Mouse (Mus musculus): ENCODE data around the gene Eps8l3. TPM values are rescaled to one million over a fixed set of nuclear protein-coding genes. Genes with fewer than 3 reads are reported as not detected.

Gene Eps8l3
- polyA plus RNA-seq, 1 experiment from 2014 or later = not detected

DNA sequence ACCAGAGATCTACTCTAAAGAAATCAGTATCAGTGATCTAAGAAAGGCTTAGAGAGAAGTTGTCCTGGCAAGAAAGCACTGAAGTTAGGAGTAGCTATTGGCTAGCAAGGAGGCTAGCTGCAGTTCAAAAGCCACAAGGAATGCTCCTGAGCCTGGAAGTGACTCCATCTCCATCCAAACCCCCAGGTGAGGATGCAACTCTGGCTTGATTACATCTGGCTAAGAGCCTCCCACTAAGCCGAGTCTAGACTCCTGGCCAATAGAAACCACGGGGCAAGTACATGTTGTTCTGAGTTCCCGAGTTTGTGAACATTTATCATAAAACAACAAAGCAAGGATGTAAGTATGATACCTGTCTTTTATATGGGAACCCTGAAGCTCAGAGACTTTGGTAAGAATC is 33.6 kb upstream of the Eps8l3 start:
- H3K9ac ChIP-seq = no peak overlapping the region
- WGBS = 91% methylated on average over 3 of the region's 3 CpGs
- no peak overlapping the region for H3K4me2 ChIP-seq (replicated peaks)
- no peaks in the 10 kb centered on the region for H3K9me3 ChIP-seq
- H3K4me3 ChIP-seq = no peak overlapping the region
- no peaks in the 10 kb centered on the region for H3K27me3 ChIP-seq (replicated peaks)
- no peak overlapping the region for H3K27ac ChIP-seq
- peaks cover 14% of the 10 kb centered on the region for H3K4me1 ChIP-seq
- ATAC-seq (ENCODE audit: low FRiP score, low read depth) = no peak
- H3K36me3 ChIP-seq = no peaks in the 10 kb centered on the region

DNA sequence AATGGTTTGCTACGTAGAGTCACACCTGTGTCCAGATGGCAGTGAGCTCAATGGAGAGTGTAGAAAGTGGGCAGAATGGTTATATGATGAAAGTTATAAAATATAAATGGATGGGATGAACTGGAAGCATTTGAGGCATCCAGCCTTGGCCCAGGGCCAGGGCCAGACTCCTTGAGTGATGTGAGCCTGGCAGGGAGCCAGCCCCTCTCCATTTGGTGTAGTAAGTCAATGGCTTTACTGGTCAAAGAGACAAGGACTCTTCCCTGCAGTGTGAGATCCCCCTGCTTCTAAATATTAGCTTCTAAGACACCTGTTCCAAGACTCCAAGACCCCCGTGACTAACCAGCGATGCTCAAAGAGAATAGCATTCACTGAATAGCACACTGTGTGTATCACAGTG is 33.0 kb upstream of the Eps8l3 start:
- no peak overlapping the region for H3K27ac ChIP-seq
- H3K36me3 ChIP-seq = no peaks in the 10 kb centered on the region
- ATAC-seq (ENCODE audit: low FRiP score, low read depth) = no peak
- WGBS = 83% methylated on average over 3 of the region's 3 CpGs
- no peak overlapping the region for H3K9ac ChIP-seq
- H3K9me3 ChIP-seq = no peaks in the 10 kb centered on the region
- H3K4me3 ChIP-seq = no peak overlapping the region
- H3K4me1 ChIP-seq = peaks cover 19% of the 10 kb centered on the region
- H3K27me3 ChIP-seq (replicated peaks) = no peaks in the 10 kb centered on the region
- no peak overlapping the region for H3K4me2 ChIP-seq (replicated peaks)

GRCm38 (mm10) chr3:107844499-107844898 is 32.5 kb upstream of the Eps8l3 start:
- Histone ChIP-seq H3K4me2 (replicated peaks) (no peak overlapping the region), H3K27ac (no peak overlapping the region), H3K4me3 (no peak overlapping the region), H3K36me3 (no peaks in the 10 kb centered on the region), H3K9me3 (no peaks in the 10 kb centered on the region), H3K27me3 (replicated peaks) (no peaks in the 10 kb centered on the region), H3K4me1 (peaks cover 24% of the 10 kb centered on the region), H3K9ac (no peak overlapping the region)
- WGBS = 81% methylated on average over 2 of the region's 2 CpGs
- ATAC-seq (ENCODE audit: low FRiP score, low read depth) = no peak

DNA sequence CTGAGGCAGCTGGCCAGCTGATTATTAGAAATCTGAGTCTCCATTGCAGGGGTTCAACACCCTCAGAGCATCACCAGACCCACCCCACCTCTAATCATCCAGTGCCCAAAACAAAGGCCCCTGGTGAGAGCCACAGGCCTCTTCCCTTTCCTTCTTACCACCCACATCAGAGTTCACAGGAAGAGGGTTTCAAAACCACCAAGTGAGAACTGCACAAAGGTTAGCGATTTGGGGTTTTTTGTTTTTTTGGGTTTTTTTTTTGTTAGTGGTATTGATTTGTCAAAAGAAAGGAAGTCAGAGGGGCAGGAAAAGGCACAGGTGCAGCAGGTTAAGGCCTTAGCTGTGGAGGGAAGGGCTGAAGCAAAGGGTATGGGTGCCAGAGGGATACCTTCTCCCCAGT is 30.9 kb upstream of the Eps8l3 start:
- Histone ChIP-seq H3K4me2 (replicated peaks) (no peak overlapping the region), H3K4me3 (no peak overlapping the region), H3K27ac (no peak overlapping the region), H3K9me3 (no peaks in the 10 kb centered on the region), H3K9ac (no peak overlapping the region), H3K27me3 (replicated peaks) (no peaks in the 10 kb centered on the region), H3K36me3 (no peaks in the 10 kb centered on the region), H3K4me1 (peaks cover 35% of the 10 kb centered on the region)
- ATAC-seq (ENCODE audit: low FRiP score, low read depth) = no peak
- 94% methylated on average over 1 of the region's 1 CpGs for WGBS

- no peak overlapping the region for H3K27ac ChIP-seq
- no peaks in the 10 kb centered on the region for H3K9me3 ChIP-seq
- H3K9ac ChIP-seq = no peak overlapping the region
- ATAC-seq (ENCODE audit: low FRiP score, low read depth) = no peak
- 86% methylated on average over 3 of the region's 3 CpGs for WGBS
- 0 out of 2 replicates have a peak, but pooled peaks cover 2% of the 10 kb centered on the region for H3K27me3 ChIP-seq (replicated peaks)
- H3K4me3 ChIP-seq = no peak overlapping the region
- H3K4me1 ChIP-seq = peaks cover 35% of the 10 kb centered on the region
- no peak overlapping the region for H3K4me2 ChIP-seq (replicated peaks)
- no peaks in the 10 kb centered on the region for H3K36me3 ChIP-seq
These were observed 30.2 kb upstream of the Eps8l3 start for GRCm38 (mm10) chr3:107846835-107847234.

DNA sequence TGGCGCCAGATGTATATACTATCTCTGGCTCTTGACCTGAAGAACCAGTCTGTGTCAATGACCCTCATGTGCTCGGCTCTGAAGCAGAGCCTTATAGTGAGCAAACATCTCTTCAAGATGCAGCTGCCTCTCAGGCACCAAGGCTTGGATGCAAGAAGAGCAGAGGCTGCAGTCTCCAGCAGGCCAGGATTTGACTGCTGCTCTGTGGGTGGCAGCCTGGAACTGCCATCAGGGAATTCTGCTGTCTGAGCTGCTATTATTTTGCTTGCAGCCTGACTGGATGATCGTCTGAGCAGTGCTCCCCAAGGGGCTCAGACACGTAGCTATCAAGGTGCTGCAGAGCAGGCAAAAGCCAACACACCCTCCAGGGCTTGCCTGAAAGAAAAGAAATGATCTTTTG is 28.9 kb upstream of the Eps8l3 start:
- whole genome bisulfite sequencing = 38% methylated on average over 4 of the region's 4 CpGs
- ATAC-seq (ENCODE audit: low FRiP score, low read depth) = no peak

DNA sequence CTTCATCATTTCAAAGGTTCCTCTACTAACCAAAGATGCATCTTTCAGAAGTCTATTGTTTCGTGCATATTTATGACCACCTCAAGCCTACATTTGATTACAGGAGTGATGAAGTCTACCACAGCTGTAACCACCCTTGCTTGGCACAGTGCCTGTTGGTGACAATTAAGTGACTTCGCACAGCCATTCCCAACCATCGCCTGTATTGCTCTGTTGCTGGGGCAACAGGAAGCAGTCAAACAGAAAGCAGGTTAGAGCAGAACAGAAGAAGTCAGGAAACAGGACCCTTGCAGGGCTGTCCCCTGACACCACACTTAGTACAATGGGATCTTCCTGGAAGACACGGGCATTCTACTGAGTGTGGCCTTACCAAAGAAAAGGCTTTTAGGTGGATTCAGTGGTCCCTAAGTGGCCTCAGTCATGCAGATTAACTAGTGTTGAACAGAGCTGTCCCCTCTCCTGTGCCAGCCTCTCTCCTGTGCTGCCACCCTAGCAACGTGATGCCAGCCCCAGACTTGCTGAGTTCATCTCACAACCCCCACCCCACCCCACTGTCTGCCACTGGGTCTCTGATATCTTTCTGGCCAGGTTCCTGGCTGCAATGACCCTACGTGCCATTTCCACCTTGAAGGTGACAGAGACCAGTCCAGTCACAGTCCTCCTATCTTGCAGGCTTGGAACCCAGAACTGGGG is 27.9 kb upstream of the Eps8l3 start:
- no peaks in the 10 kb centered on the region for H3K36me3 ChIP-seq
- ATAC-seq (ENCODE audit: low FRiP score, low read depth) = peak; percentile 35; the same call in 1 of the 2 replicates
- H3K4me1 ChIP-seq = peaks cover 34% of the 10 kb centered on the region
- H3K4me3 ChIP-seq = no peak overlapping the region
- no peaks in the 10 kb centered on the region for H3K9me3 ChIP-seq
- no peak overlapping the region for H3K9ac ChIP-seq
- H3K4me2 ChIP-seq (replicated peaks) = no peak overlapping the region
- H3K27me3 ChIP-seq (replicated peaks) = 0 out of 2 replicates have a peak, but pooled peaks cover 5% of the 10 kb centered on the region
- WGBS = 48% methylated on average over 6 of the region's 6 CpGs
- no peak overlapping the region for H3K27ac ChIP-seq

More for the DNA sequence above, 28.9 kb upstream of the Eps8l3 start:
- no peak overlapping the region for H3K4me2 ChIP-seq (replicated peaks)
- H3K9me3 ChIP-seq = no peaks in the 10 kb centered on the region
- no peak overlapping the region for H3K4me3 ChIP-seq
- 0 out of 2 replicates have a peak, but pooled peaks cover 5% of the 10 kb centered on the region for H3K27me3 ChIP-seq (replicated peaks)
- H3K27ac ChIP-seq = no peak overlapping the region
- no peak overlapping the region for H3K9ac ChIP-seq
- H3K4me1 ChIP-seq = peaks cover 35% of the 10 kb centered on the region
- no peaks in the 10 kb centered on the region for H3K36me3 ChIP-seq

DNA sequence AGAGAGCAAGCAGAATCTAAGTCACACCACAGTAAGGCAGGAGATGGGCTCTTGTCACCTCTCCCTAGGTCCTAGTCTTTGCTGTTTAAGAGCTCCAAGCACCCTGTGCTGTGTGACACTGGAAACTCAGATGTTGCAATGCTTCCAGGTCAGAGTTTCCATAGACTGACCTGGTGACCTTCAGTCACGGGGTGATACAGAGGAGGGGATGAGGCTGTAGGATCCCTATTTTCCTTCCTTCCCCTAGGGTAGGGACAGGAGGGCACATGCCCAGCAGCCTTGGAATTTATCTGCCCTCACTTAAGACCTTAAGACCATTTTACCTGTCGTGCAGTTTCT is 27.4 kb upstream of the Eps8l3 start:
- 0 out of 2 replicates have a peak, but pooled peaks cover 5% of the 10 kb centered on the region for H3K27me3 ChIP-seq (replicated peaks)
- no peak overlapping the region for H3K4me3 ChIP-seq
- no peak overlapping the region for H3K9ac ChIP-seq
- no peaks in the 10 kb centered on the region for H3K36me3 ChIP-seq
- no peak overlapping the region for H3K27ac ChIP-seq
- no peak overlapping the region for H3K4me2 ChIP-seq (replicated peaks)
- no peaks in the 10 kb centered on the region for H3K9me3 ChIP-seq
- peaks cover 28% of the 10 kb centered on the region for H3K4me1 ChIP-seq
- 72% methylated on average over 2 of the region's 2 CpGs for WGBS
- no peak for ATAC-seq (ENCODE audit: low FRiP score, low read depth)

DNA sequence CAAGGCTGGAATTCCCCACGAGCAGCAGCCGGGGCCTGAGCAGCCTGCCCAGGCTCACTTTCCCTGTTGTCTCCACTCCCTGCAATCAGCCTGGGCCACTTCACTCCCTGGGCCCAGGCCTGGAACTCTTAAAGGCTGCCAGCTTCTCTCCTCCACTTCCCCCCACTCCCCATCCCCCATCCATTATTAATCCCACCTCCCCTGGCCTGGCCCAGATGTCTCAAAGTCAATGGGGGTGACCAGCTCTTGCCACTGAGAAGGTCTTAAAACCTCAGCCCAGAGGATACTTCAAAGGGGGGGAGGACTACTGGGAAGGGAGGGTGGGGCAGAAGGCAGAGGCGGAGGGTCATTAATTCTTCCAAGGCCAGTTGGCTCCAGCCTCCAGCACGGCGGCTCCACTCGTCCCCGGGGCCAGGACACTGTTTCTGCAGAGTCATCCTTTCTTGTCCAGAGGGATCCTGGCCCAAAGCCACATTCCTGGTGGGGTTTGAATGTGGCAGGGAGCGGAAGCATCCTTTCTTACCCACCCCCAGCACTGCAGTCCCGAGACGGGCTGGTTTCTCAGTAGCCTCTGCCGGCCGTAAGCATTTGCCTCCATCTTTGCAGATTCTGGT is 26.5 kb upstream of the Eps8l3 start:
- H3K4me2 ChIP-seq (replicated peaks) = peak overlapping the region; percentile 52
- no peaks in the 10 kb centered on the region for H3K36me3 ChIP-seq
- no peak overlapping the region for H3K27ac ChIP-seq
- 8% methylated on average over 12 of the region's 12 CpGs for WGBS
- H3K4me3 ChIP-seq = no peak overlapping the region
- H3K4me1 ChIP-seq = peaks cover 27% of the 10 kb centered on the region
- H3K9ac ChIP-seq = 0 out of 2 replicates have a peak overlapping the region, but pooled peaks have one; percentile 18
- no peaks in the 10 kb centered on the region for H3K9me3 ChIP-seq
- ATAC-seq (ENCODE audit: low FRiP score, low read depth) = no peak; the same call in 1 of the 2 replicates
- 0 out of 2 replicates have a peak, but pooled peaks cover 5% of the 10 kb centered on the region for H3K27me3 ChIP-seq (replicated peaks)

DNA sequence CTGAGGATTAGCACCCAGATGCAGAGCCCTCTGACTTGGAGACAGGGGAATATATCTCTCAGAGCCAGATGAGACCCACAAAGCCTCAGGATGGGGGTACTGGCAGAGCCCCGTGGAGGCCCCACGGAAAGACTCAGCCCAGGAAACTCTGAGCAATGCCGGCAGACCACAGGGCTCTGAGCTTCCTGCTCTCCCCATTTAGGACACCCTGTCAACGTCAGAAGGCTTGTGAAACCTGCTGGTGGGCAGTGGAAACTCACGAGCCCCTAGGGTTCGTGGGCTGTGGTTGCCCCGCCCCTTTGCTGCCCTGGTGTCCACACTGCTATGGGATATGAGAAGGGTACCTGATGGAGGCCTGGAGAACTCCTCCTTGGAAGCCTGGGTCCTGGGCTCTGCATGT is 24.2 kb upstream of the Eps8l3 start:
- 65% methylated on average over 7 of the region's 7 CpGs for WGBS
- H3K4me2 ChIP-seq (replicated peaks) = no peak overlapping the region
- no peak for ATAC-seq (ENCODE audit: low FRiP score, low read depth)
- peaks cover 27% of the 10 kb centered on the region for H3K4me1 ChIP-seq
- H3K4me3 ChIP-seq = no peak overlapping the region
- H3K27me3 ChIP-seq (replicated peaks) = 0 out of 2 replicates have a peak, but pooled peaks cover 6% of the 10 kb centered on the region
- H3K27ac ChIP-seq = no peak overlapping the region
- H3K9me3 ChIP-seq = no peaks in the 10 kb centered on the region
- H3K9ac ChIP-seq = no peak overlapping the region
- H3K36me3 ChIP-seq = no peaks in the 10 kb centered on the region

- H3K36me3 ChIP-seq = no peaks in the 10 kb centered on the region
- peaks cover 20% of the 10 kb centered on the region for H3K4me1 ChIP-seq
- no peaks in the 10 kb centered on the region for H3K9me3 ChIP-seq
- 86% methylated on average over 17 of the region's 17 CpGs for WGBS
- no peak for ATAC-seq (ENCODE audit: low FRiP score, low read depth)
- 0 out of 2 replicates have a peak, but pooled peaks cover 9% of the 10 kb centered on the region for H3K27me3 ChIP-seq (replicated peaks)
- no peak overlapping the region for H3K4me2 ChIP-seq (replicated peaks)
- H3K27ac ChIP-seq = no peak overlapping the region
- H3K4me3 ChIP-seq = no peak overlapping the region
- no peak overlapping the region for H3K9ac ChIP-seq
These were observed 23.5 kb upstream of the Eps8l3 start for GRCm38 (mm10) chr3:107853232-107854181.

GRCm38 (mm10) chr3:107855368-107855767 is 21.7 kb upstream of the Eps8l3 start:
- ATAC-seq (ENCODE audit: low FRiP score, low read depth) = no peak
- H3K27me3 ChIP-seq (replicated peaks) = 0 out of 2 replicates have a peak, but pooled peaks cover 9% of the 10 kb centered on the region
- H3K9me3 ChIP-seq = no peaks in the 10 kb centered on the region
- peaks cover 7% of the 10 kb centered on the region for H3K4me1 ChIP-seq
- H3K4me2 ChIP-seq (replicated peaks) = no peak overlapping the region
- no peaks in the 10 kb centered on the region for H3K36me3 ChIP-seq
- H3K27ac ChIP-seq = no peak overlapping the region
- WGBS = 80% methylated on average over 13 of the region's 13 CpGs
- no peak overlapping the region for H3K4me3 ChIP-seq
- no peak overlapping the region for H3K9ac ChIP-seq

Measured in neural tube, embryonic 12.5 days (tissue).